Mouse (Mus musculus) cerebellum, postnatal 4 days (tissue): ENCODE measurements around the gene Mrpl21.

ENCODE experiments used
- DNase-seq, 2 experiments: peaks; one replicate each; pipeline ENCODE4 v3.0.0; 2022; ENCODE audit warnings: low spot score in 2 of 2, mixed read lengths in 1 of 2

The Mrpl21 gene

DNA sequence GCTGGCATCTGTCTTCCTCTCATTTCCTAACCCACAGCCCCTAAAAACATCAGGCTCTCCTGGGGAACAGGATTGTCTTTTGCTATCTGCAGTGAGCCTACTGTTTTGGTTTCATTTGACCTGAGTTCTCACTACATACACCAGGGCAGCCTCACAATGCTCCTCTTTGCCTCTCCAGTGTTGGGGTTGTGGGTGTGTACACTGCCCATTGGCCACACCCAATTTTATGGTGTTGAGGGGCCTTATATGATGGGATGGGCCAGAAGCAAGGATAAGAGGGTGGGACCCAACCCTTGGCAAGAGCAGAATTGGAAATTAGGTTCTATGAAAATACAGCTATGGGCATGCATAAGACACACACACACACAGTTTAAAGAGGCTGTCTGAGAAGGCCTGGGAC, 14.3 kb downstream of the Mrpl21 start:
- DNase-seq = no peak

DNA sequence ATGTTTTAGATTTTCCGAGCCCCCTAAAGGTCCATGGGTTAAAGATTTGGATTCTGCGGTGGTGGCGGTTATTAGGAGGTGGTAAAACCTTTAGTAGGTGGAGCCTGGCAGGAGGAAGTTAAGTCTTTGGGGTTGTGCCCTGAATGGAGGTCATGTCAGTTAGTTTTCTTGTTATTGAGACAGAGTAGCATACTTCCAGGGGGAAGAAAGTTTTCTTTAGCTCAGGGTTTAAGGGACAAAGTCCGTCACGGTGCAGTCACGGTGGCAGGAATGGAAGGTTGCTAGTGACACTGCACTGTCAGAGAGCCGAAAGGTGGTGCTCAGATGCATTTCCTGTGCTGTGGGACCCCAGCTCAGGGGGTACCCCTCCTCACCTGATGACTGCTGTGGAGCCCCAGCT, 15.1 kb downstream of the Mrpl21 start:
- no peak for DNase-seq

GRCm38 (mm10) chr19:3304017-3304416, 21.3 kb downstream of the Mrpl21 start:
- DNase-seq = no peak

DNA sequence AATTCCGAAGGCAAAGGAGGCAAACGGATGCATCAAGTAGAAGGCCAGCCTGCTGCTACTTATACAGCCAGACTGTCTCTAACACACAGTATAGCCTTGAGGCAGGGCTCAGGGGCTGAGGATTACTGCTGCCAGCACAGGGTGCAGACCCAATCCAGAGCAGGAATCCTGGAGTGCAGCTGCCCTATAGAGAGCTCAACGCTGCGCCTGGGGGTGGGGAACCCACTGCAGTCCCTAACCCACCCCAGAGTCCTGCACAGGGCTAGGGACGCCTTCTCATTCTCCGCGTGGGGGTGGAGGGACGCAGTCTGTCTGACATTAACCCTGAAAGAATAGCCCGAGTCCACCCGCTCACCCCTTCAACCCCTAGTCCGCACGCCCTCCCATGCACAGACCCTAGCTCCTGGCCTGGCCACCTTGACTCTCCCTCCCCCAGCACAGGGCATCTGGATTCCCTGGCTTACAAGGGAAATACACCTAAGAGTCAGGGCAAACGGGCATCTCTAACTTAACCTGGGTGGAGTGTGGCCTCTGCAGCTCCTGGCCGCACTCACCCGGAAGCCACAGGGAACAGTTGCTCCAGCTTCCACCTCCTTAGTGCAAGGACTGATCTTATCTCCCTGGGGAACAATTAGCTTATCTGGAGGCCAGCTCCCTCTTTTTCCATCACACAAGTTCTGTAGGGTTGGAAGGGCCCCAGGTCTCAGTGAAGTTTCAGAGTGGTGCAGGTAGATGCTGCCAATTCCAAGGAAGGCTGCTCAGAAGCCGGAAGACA, 24.7 kb downstream of the Mrpl21 start:
- no peak for DNase-seq

DNA sequence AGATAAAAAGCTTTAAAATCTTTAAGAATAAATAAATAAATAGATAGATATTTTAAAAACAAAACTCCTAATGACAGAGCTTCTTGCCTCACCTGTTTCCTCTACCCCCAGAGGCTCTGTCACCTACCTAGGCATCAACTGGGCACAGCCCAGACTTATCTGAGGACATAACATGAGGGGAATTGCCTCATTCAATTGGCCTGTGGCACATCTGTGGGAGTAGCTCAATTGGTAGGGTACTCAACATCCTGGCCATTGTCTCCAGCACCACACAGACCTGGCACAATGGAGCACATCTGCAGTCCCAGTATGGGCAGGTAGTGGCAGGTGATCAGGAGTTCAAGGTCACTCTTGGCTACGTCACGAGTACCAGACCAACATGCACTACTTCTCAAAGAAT, 36.6 kb downstream of the Mrpl21 start:
- no peak for DNase-seq

DNA sequence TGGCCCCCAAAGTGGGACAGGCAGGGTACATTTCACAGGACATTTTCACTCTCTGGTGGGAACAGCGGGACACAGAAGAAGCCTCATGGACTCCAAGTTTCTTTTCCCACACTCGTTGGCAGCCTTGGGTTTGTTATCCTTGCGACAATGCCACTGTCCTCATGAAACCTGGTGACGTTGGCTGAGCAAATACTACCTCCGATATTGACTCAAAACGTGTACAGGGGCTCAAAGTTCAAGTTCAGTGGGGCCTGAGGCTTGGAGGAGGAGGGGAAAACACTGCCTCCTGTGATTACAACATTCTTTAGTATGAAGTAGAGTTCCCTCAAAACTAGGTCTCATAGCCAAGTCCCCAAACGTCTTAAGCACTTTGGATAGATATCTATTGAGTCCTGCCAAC, 37.4 kb downstream of the Mrpl21 start:
- no peak for DNase-seq

GRCm38 (mm10) chr19:3320801-3321200, 38.1 kb downstream of the Mrpl21 start:
- DNase-seq = no peak

DNA sequence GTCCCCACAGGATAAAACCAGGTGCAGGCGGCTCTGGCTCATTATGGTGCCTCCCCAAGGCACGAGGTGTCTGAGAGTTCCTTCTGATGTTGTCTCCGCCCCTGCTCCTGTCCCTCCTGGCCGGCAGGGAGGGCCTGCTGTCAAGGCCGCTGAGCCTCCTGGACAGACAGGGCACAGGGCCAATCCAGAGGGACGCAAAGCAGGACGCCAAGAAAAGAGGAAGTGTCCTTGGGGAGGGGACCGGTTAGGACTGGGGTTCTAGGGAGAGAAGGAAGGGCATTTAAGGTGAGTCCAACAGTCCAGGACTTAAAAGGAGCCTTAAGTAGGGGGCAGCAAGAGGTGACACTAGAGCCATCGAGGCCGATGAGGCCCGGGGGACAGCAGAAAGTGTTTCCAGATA, 38.9 kb downstream of the Mrpl21 start:
- no peak for DNase-seq

DNA sequence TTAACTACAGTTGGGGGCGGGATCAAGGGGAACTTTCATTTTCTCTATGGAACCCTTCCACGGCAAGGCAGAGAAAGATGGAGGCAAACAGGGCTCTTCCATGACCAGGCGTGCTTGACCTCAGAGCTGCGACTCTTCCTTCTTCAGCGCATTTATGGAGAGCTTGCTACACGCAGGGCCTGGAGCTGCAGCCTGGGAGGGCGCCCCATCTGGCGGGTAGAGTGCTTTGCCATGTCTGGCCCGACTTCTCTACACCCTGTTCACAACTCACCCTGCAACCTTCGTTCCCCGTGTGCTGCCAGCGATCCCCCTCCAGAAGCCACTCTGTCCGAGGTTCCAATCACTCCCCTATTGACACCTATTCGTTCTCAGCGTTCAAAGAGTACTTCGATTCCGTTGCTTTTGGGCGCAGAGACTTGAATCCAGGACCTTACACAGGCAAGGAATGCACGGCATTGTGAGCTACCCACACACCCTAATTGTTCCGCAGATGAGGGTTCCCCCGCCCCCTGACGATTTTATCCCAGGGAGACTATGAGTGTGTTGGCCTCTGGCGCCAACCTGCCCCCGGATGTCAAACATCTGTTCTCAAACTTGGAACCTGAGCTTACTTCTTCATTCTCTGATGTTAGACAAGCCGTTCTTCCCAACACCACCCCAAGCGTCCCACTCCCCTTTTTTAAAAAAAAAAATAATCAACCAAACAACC, 39.7 kb downstream of the Mrpl21 start, which contains the start of gene Cpt1a:
TSS of gene Cpt1a (plus strand) at position 74 of the 709 bp plus-strand sequence.
- peak in 1 of 2 experiments; percentile 25 for DNase-seq

GRCm38 (mm10) chr19:3323201-3323621, 40.5 kb downstream of the Mrpl21 start:
- peak; percentile 30 to 58 for DNase-seq

GRCm38 (mm10) chr19:3323753-3324270, 41.1 kb downstream of the Mrpl21 start:
- DNase-seq = peak in 1 of 2 experiments; percentile 40

DNA sequence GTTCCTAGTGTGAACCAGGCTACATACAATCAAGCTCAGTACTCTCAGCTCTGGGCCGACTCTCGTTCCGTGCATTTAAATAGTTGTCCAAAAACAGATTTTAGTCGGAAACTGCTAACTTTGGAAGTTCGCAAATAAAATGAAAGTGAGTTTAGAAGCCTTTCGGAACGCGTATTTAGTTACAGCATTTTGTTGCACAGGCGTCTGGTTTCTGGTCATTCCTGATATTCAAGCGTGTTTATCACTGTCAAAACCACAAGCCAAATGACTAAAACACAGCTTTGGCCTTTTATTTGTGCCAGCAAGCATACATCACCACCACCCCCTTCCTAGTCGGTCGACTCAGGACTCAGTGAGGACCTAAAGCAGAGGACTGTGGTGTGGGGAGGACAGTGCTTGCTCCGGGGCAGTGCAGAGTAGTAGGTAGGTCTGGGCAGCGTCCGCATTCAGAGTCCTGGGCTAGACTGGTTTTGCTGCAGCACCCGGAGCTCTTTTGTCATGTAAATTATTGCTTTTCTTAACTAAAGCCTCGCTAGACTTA, 41.6 kb downstream of the Mrpl21 start:
- no peak for DNase-seq

GRCm38 (mm10) chr19:3324931-3325711, 42.4 kb downstream of the Mrpl21 start:
- DNase-seq = peak; percentile 70 to 87

DNA sequence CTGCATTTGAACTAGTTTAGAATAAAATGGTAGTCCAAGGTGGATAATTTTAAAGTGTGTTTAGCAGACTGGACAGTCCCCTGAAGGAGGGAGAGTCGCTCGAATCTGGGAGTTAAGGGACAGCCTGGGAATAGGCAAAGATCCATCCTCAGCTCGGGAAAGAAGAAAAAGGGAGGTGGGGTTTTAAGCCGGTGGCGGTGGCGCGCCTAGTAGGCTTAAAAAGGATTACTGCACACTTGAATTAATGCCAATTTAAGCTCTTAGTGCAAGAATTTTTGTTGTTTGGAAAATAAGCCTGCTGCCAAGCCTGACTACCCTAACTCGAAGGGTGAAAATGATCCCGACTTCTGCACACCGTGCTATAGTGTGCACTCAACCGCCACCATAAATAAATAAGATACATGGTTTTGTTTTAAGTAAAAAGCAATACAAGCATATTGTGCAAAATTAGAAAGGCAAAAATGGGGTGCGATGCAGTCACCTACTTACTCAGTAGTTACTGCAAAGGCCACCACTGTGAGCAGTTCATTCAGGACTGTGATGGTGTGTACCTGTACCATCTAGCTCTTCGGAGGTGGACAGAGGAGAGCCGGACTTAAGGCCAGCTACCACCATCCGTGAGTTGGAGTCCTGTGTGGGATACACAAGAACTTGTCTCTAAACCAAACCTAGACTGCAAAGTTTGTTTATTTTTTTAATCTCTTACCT, 43.2 kb downstream of the Mrpl21 start:
- no peak for DNase-seq

DNA sequence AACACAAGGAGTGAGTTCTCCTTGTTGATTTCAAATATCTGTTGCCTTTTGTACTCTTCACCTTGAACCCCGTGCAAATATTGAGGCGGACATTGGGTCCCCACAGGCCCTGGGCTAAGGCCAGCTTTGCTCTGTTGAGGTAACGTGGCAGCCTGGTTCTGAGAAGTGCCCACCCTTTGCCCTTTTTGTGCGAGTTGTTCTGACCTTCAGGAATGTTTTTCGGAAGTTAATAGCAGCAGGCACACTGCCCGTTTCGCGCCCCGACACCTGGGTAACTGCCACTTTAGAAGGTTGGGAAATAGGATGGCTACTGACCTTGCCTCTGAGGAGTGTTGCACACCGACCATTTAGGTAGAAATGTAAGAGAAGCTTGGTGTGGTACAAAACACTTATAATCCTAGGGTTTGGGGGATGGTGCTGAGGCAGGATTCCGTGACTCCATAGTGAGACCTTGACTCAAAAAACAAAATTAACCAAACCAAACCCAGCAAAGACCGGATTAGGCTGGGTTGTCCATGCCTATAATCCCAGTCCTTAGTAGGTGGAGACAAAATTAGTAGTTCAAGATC, 43.9 kb downstream of the Mrpl21 start:
- DNase-seq = no peak

- DNase-seq = no peak
Observed at GRCm38 (mm10) chr19:3333247-3333646, 50.5 kb downstream of the Mrpl21 start.

DNA sequence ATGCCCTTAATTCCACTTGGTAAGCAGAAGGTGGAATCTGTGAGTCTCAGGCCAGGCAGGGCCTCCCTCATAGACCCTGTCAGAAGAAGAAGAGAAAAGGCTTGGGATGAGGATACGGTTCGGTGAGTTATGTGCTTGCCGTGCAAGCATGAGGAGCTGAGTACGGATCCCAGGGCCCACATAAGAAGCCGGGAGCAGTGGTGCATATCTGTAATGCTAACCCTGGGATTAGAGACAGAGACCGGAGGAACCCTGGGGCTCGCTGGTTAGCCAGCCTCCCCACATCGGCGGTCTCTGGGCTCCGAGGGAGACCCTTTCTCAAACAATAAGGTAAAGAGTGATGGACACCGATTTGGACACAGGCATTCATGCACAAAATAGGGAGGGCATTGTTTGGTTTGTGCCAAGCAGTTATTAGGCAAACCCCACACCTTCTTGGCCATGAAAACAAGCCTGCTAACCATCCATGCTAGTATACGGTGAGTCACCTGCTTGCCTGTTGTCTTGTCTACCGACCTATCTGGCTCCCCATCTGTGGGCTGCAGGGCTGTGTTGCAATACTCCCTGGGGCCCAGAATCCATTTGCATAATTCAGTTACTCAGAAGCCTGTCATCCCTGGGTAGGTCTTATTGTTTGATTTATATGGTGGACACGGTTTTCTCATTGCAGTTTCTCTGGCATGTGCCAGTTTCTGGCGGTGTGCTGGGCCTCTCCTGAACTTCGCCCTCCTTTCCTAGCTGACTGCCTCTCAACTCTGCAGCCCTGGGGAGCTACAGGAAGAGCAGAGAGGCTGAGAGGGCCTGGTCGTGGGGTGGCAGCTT, 51.2 kb downstream of the Mrpl21 start:
- no peak for DNase-seq

GRCm38 (mm10) chr19:3334550-3334949, 51.8 kb downstream of the Mrpl21 start:
- no peak for DNase-seq

GRCm38 (mm10) chr19:3335917-3336316, 53.2 kb downstream of the Mrpl21 start:
- no peak for DNase-seq
